Mouse (Mus musculus): ENCODE measurements around the gene Megf8.

- TF ChIP-seq HCFC1 (IDR thresholded peaks at IDR 0.05; ENCODE audit: borderline replicate concordance, insufficient read depth, low read length) (no peak), CHD2 (IDR thresholded peaks at IDR 0.05; ENCODE audit: low read depth, low read length) (no peak), MAFK (IDR thresholded peaks at IDR 0.05; ENCODE audit: insufficient read depth, low read depth, low read length) (no peak), ZC3H11A (IDR thresholded peaks at IDR 0.05; ENCODE audit: borderline replicate concordance, low read depth, low read length) (no peak)
Measured at GRCm38 (mm10) chr7:25339329-25339728, 22.4 kb downstream of the Megf8 start.
